Mouse (Mus musculus) gastrocnemius, adult 2 months (tissue): ENCODE measurements around the gene Chst1. TPM values are rescaled to one million over a fixed set of nuclear protein-coding genes. Genes with fewer than 3 reads are reported as not detected.

Experiments used
- DNase-seq: peaks from one replicate; pipeline ENCODE4 v3.0.0; 2022
- H3K27ac ChIP-seq: fragments of 200-600 bp; 2 replicates; pipeline ENCODE4 v1.8.1; 2022; ENCODE audit warnings: mild to moderate bottlenecking
- H3K4me3 ChIP-seq: fragments of 200-600 bp; 2 replicates; pipeline ENCODE4 v1.8.1; 2022; ENCODE audit warnings: mild to moderate bottlenecking, moderate library complexity
- CTCF ChIP-seq: fragments of 200-600 bp; IDR thresholded peaks from 2 replicates; pipeline ENCODE4 v1.8.1; 2022; ENCODE audit warnings: antibody characterized with exemption, mild to moderate bottlenecking, moderate library complexity
- intact Hi-C: fragments of 180-260 bp; cut with DNase I; formaldehyde crosslinking; loops from one replicate; pipeline ENCODE4 v1.15.1; 2025
- total RNA-seq, 2 experiments: library from RNA; stranded (reverse); gene quantifications; 2 replicates each; pipeline ENCODE4 v1.2.3; 2021

Gene Chst1
- total RNA-seq, 2 experiments from 2014 or later = 0.71 to 1.8 TPM

GRCm38 (mm10) chr2:92617077-92617756 is 17.7 kb downstream of the Chst1 start:
- no peak for TF ChIP-seq CTCF
- no peak overlapping the region for H3K4me3 ChIP-seq
- no peak overlapping the region for H3K27ac ChIP-seq
- intact Hi-C loops = no loop called here
- DNase-seq = no peak

DNA sequence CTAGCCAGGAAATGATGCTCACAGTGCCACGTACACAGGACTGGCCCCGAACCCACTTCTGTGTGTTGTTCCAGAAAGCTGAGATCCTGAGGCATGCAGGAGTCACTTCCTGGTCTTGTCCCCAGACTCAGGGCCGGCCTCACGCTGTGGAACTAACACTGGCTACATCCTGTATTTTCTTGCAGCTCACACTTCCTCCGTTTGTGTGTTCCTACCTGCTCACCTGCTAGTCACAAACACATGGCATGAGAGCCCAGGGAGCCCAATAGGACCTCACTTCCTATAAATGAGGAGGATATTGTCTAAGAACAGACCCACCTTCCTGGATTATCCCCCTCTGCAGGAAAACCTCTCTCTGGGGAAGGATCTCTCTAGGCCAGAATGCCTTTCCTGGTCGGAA is 18.5 kb downstream of the Chst1 start:
- Histone ChIP-seq H3K4me3 (no peak overlapping the region), H3K27ac (no peak overlapping the region)
- no peak for DNase-seq
- no peak for TF ChIP-seq CTCF
- intact Hi-C loops = no loop called here

DNA sequence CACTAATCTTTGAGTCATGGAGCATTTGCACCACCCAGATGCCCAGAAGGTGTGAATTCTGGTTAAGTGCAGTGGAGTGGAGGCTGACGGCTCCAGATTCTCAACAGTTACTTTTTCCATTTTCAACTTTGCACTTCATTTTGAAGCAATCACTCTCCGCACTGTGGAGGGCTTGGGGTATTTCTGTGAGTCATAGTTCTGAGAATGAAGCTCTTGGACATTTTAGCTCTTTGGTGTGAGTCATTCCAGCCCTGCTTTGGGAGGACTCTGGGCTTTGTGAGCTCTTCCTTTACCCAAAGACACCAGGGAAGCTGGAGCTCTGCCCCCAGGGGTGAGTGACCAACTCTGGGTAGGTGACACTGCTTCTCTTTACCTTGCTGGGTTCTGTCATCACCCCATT is 28.1 kb downstream of the Chst1 start:
- intact Hi-C loops = no loop called here
- no peak overlapping the region for H3K27ac ChIP-seq
- TF ChIP-seq CTCF = no peak
- no peak for DNase-seq
- H3K4me3 ChIP-seq = no peak overlapping the region

GRCm38 (mm10) chr2:92630799-92631198 is 31.3 kb downstream of the Chst1 start:
- Histone ChIP-seq H3K27ac (no peak overlapping the region), H3K4me3 (no peak overlapping the region)
- intact Hi-C loops = no loop called here
- TF ChIP-seq CTCF = no peak
- DNase-seq = no peak

DNA sequence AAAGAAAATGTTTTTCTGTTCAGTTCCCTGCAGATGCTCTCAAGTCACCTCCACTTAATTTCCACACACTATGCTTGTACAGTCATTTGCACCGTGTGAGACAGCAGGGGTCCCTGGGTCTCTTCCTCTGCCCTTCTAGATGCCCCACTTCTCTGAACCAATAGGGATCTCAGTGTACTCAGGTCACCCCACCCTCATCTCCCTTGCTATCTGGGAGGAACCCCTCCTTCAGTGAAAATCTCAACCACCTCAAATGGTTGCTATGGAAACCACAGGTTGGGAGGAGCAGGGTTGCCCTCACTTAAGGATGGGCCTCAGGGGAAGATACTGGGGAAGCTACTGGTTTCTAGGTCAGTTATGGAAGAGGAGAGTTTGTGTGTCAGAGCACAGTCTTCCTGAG is 32.5 kb downstream of the Chst1 start:
- no peak for DNase-seq
- TF ChIP-seq CTCF = no peak
- H3K27ac ChIP-seq = no peak overlapping the region
- H3K4me3 ChIP-seq = no peak overlapping the region
- intact Hi-C loops = no loop called here

DNA sequence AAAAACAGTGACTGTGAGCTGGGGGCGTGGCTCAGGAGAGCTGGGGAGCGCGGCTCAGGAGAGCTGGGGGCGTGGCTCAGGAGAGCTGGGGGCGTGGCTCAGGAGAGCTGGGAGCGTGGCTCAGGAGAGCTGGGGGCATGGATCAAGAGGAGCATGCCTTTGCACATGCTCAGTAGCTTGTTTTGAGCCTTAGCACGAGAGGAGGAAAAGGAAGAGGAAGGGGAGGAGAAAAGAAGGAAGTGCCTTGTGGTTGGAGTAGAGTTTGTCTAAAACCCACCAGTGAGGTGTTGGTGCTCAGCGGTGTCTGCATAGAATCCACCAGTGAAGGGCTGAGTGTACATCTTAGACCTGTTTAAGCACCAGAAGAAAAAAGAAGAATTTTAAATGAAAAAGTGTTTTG is 41.0 kb downstream of the Chst1 start:
- no peak for DNase-seq
- no peak overlapping the region for H3K27ac ChIP-seq
- TF ChIP-seq CTCF = no peak
- intact Hi-C loops = no loop called here
- H3K4me3 ChIP-seq = no peak overlapping the region

- no peak overlapping the region for H3K4me3 ChIP-seq
- no peak overlapping the region for H3K27ac ChIP-seq
- intact Hi-C loops = no loop called here
- no peak for TF ChIP-seq CTCF
- DNase-seq = peak; percentile 45
These were observed 46.0 kb downstream of the Chst1 start for GRCm38 (mm10) chr2:92645282-92646037.

GRCm38 (mm10) chr2:92649154-92649801 is 49.8 kb downstream of the Chst1 start:
- Histone ChIP-seq H3K4me3 (no peak overlapping the region), H3K27ac (no peak overlapping the region)
- no peak for TF ChIP-seq CTCF
- intact Hi-C loops = no loop called here
- DNase-seq = no peak

DNA sequence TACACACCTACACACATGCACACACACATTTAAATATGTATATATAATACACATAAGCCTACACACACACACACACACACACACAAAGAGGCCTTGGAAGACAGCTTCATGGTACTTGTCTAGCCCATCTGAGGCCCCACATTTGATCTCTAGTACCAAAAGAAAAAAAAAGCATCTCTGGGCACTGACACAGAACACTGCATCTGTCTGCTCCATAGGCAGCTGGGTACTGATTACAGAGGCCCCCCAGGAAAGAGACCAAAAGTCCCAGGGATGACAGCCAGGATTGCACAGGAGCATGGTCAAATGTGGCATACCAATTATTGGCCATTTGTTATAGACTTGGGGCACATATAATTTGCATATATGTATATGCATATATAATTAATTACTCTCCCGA is 50.9 kb downstream of the Chst1 start:
- H3K27ac ChIP-seq = no peak overlapping the region
- no peak for TF ChIP-seq CTCF
- no peak for DNase-seq
- H3K4me3 ChIP-seq = no peak overlapping the region
- intact Hi-C loops = no loop called here

DNA sequence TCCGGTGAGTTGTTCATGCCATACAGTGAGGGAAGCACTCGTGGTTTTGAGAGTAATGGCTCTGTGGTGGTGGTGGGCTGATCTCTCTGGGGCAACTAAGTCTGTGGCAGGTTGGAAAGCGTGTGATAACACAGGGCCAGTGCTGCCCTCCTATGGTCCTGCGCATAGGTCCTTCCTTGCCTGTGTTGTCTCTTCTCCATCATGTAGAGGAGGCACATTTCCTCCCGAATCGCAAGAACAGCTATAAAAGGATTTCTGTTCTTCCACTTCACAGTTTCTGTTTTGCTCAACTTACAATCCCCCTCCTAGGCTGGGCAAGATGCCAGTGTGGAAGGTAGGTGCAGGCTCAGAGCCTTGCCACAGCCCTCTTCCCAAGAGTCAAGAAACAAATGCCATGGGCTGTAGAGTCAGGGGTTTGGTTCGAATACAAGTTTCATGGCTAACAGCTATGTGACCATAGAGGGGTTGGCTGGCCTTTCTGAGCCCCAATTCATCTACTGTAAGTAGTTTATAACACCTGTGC is 51.8 kb downstream of the Chst1 start:
- H3K4me3 ChIP-seq = no peak overlapping the region
- no peak for DNase-seq
- TF ChIP-seq CTCF = no peak
- H3K27ac ChIP-seq = no peak overlapping the region
- intact Hi-C loops = no loop called here

DNA sequence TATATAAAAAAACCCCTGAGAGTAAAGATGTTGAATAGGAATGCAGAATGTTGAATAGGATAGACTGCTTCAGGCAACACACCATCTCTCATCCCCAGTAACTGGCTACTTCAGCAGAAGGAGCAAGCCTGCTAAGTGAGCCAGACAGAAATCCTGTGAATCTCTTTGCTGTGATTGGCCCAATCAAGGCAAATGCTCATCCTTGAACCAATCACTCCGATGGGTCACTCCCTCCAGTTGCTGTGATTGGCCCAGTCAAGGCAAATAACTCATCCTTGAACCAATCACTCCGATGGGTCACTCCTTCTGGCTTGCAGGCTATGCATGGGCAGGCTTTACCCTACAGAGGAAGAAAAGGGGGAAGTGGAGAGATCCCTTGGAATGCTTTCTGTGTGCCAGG is 57.7 kb downstream of the Chst1 start:
- no peak for DNase-seq
- intact Hi-C loops = no loop called here
- H3K27ac ChIP-seq = no peak overlapping the region
- TF ChIP-seq CTCF = no peak
- H3K4me3 ChIP-seq = no peak overlapping the region

GRCm38 (mm10) chr2:92658293-92659150 is 59.0 kb downstream of the Chst1 start:
- intact Hi-C loops = no loop called here
- TF ChIP-seq CTCF = no peak
- Histone ChIP-seq H3K4me3 (no peak overlapping the region), H3K27ac (no peak overlapping the region)
- no peak for DNase-seq
